Mouse (Mus musculus) olfactory bulb, adult 2 months (tissue): ENCODE results near the gene Itgax. TPM values are rescaled to one million over a fixed set of nuclear protein-coding genes. Genes with fewer than 3 reads are reported as not detected.

Experiments used
- H3K27ac ChIP-seq: fragments of 200-500 bp; 2 replicates; pipeline ENCODE4 v1.5.1; 2012; ENCODE audit warnings: low read depth, low read length; ENCODE audit not compliant: insufficient read depth
- H3K4me1 ChIP-seq: fragments of 200-500 bp; 2 replicates; pipeline ENCODE4 v1.6.1; 2012; ENCODE audit warnings: low read length; ENCODE audit not compliant: control insufficient read depth, insufficient read depth
- H3K4me3 ChIP-seq: fragments of 200-500 bp; 2 replicates; pipeline ENCODE4 v1.5.1; 2012; ENCODE audit warnings: mild to moderate bottlenecking, low read depth, low read length, moderate library complexity; ENCODE audit not compliant: insufficient read depth
- CTCF ChIP-seq: fragments of 200-500 bp; IDR thresholded peaks from 2 replicates; pipeline ENCODE4 v1.5.1; 2012; ENCODE audit warnings: low read depth, mild to moderate bottlenecking, low read length, moderate library complexity; ENCODE audit not compliant: insufficient read depth
- POLR2A ChIP-seq: fragments of 200-500 bp; IDR thresholded peaks from 2 replicates; pipeline ENCODE4 v1.6.1; 2012; ENCODE audit warnings: mild to moderate bottlenecking, low read depth, low read length, moderate library complexity; ENCODE audit not compliant: insufficient read depth
- WGBS: fragments of 180-500 bp; shearing (Covaris S2); methylation state at CpG from one replicate; pipeline ENCODE4 v1.1.7; 2018; 5-methylcytosine and 5-hydroxymethylcytosine counted together
- polyA plus RNA-seq: library from polyadenylated mRNA; stranded (reverse); fragments of >200 nt; gene quantifications from 2 replicates; pipeline ENCODE4 v1.2.4, GENCODE M21; 2012; ENCODE audit warnings: low replicate concordance; ENCODE audit not compliant: missing spikeins, insufficient read depth, insufficient read length

The Itgax gene
- polyA plus RNA-seq, 1 experiment = not detected

DNA sequence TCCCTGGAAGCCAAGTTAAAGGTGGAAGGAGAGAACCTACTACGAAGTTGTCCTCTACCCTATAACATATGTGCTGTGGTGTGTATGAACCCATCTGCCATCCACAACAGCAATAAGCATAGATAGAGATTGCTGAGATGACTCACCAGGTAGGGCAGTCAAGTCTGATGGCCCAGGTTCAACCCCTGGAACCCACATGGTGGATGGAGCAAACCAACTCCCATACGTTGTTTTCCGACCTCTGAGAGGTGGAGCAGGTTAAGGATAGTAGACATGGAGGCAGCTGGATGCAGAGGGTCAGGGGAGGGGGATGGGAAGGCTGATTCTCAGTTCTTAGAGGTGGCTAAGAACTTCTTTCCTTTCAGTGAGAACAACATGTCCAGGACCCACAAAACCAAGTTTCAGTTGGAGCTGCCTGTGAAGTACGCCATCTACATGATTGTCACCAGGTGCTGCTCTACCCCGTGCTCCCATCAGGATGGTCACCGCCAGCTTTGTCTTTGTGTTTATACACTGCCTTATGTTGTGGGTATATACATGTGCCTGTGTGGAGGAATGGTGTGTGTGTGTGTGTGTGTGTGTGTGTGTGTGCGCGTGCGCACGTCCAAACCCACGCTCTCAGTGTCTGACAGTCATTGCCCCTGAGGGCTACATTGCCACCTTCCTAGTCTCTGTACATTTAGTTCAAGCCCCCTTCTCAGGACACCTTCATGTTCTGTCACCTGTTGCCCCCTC lies 14.8 kb upstream of the Itgax start:
- TF ChIP-seq POLR2A (no peak), CTCF (no peak)
- H3K4me1 ChIP-seq = no peaks in the 10 kb centered on the region
- no peak overlapping the region for H3K27ac ChIP-seq
- 94% methylated on average over 11 of the region's 11 CpGs for WGBS
- no peak overlapping the region for H3K4me3 ChIP-seq

DNA sequence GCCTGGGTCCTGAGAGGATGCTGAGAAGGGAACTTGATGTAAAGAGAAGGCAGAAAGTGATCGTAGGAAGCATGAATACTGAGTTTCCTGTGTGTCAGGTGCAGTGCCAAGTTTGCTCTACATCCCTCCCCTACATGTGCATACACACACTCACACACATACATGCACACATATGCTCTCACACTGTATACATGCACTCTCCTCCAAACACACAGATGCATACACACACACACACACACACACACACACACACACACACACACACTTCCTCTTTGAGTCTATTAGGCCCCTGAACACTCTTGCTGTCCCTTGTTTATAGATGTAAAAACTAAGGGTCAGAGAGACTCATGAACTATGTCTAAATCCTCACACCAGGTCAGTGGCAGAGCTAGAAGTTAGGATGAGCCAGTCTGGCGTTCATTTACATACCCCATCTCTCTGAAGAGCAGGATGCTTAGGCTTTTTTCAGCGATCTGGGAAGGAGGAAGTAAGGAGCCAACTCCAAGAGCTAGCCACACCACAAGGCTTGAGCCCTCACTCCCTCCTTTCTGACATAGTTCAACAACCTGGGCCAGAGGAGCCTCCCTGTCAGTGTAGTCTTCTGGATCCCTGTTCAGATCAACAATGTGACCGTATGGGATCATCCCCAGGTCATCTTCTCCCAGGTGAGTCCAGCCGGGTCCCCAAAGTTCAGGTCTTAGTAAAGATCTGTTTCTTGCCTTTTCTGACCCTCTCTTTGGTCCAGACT lies 14.0 kb upstream of the Itgax start:
- Histone ChIP-seq H3K4me1 (no peaks in the 10 kb centered on the region), H3K27ac (no peak overlapping the region), H3K4me3 (no peak overlapping the region)
- no peak for TF ChIP-seq POLR2A
- TF ChIP-seq CTCF = no peak
- 80% methylated on average over 5 of the region's 5 CpGs for WGBS

GRCm38 (mm10) chr7:128116396-128116795 lies 13.0 kb upstream of the Itgax start:
- no peak overlapping the region for H3K27ac ChIP-seq
- no peaks in the 10 kb centered on the region for H3K4me1 ChIP-seq
- 97% methylated on average over 5 of the region's 5 CpGs for WGBS

GRCm38 (mm10) chr7:128119726-128120490 lies 9.4 kb upstream of the Itgax start:
- WGBS = 90% methylated on average over 6 of the region's 6 CpGs
- H3K4me1 ChIP-seq = no peaks in the 10 kb centered on the region
- no peak overlapping the region for H3K4me3 ChIP-seq
- TF ChIP-seq POLR2A (no peak), CTCF (no peak)
- H3K27ac ChIP-seq = no peak overlapping the region

More at GRCm38 (mm10) chr7:128116396-128116795, 13.0 kb upstream of the Itgax start:
- TF ChIP-seq POLR2A (no peak), CTCF (no peak)
- H3K4me3 ChIP-seq = no peak overlapping the region

DNA sequence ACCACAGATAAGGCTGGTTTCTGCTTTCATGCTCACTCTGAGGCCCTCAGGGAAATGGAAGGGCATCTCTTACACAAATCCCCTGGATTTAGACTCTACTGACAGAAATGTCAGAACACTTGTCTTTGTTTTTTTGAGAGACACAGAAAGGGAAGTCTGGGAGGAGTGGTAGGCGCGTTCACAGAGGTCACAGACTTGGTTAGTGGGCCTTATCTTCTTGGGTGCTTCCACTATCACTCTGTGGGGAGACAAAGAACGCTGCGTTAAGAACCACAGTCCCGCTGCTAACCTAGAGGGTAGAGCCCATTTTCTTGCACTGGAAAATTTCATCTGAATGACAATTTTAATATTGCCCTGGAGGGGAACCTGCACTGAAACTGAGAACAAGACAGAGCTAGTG lies 2.8 kb downstream of the Itgax start:
- Histone ChIP-seq H3K4me3 (no peak overlapping the region), H3K27ac (no peak overlapping the region), H3K4me1 (peaks cover 2% of the 10 kb centered on the region; the same call in 1 of the 2 replicates)
- 92% methylated on average over 5 of the region's 5 CpGs for WGBS
- TF ChIP-seq CTCF (no peak), POLR2A (no peak)

- H3K4me1 ChIP-seq = peaks cover 2% of the 10 kb centered on the region; the same call in 1 of the 2 replicates
- 89% methylated on average over 2 of the region's 2 CpGs for WGBS
- H3K27ac ChIP-seq = no peak overlapping the region
- H3K4me3 ChIP-seq = no peak overlapping the region
- TF ChIP-seq CTCF = no peak
- TF ChIP-seq POLR2A = no peak
Observed at GRCm38 (mm10) chr7:128133596-128133995, 4.2 kb downstream of the Itgax start.

- Histone ChIP-seq H3K4me1 (peaks cover 2% of the 10 kb centered on the region; the same call in 1 of the 2 replicates), H3K27ac (no peak overlapping the region), H3K4me3 (no peak overlapping the region)
- TF ChIP-seq POLR2A (no peak), CTCF (no peak)
- 56% methylated on average over 4 of the region's 4 CpGs for WGBS
Observed at GRCm38 (mm10) chr7:128136927-128137326, 7.6 kb downstream of the Itgax start.

- 92% methylated on average over 6 of the region's 6 CpGs for WGBS
- no peak overlapping the region for H3K27ac ChIP-seq
- no peak overlapping the region for H3K4me3 ChIP-seq
- TF ChIP-seq CTCF (no peak), POLR2A (no peak)
- H3K4me1 ChIP-seq = peaks cover 2% of the 10 kb centered on the region; the same call in 1 of the 2 replicates
Observed at GRCm38 (mm10) chr7:128139611-128140010, 10.3 kb downstream of the Itgax start.

DNA sequence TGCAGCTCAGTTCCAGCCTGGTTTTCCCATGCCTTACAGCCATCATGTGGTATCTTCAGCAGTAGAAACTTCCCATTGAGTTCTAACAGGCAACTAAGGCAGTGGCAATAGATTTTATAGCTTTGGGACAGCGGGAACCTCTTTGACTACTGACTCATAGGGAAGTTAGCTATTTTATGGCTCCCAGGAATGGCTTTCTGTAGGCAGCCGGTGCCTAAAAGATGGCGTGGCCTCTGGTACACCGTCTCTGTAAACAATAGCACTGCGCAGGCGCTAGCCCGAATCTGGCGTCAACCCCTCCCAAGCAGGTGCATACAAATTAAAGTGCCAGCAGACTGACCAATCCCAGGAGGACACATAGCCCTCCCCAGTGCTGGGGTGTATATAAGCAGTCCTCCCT lies 21.6 kb downstream of the Itgax start:
- Histone ChIP-seq H3K4me3 (no peak overlapping the region), H3K4me1 (no peaks in the 10 kb centered on the region), H3K27ac (no peak overlapping the region)
- TF ChIP-seq POLR2A (no peak), CTCF (no peak)
- 91% methylated on average over 8 of the region's 8 CpGs for WGBS
